In genomic region chr17:80569718-80570117, GRCm38 (mm10) we compare ENCODE assay signal across 10 mouse cellular contexts. TPM values are rescaled to one million over a fixed set of nuclear protein-coding genes. Genes with fewer than 3 reads are reported as not detected.
DNase-seq lines count a peak whose midpoint lies in the region; ATAC-seq and TF ChIP-seq lines count a peak whose summit lies in the region.
"Not testable (repeated sequence)": the region's sequence is repeated elsewhere in the genome, so short reads cannot be mapped to it uniquely, and the experiment has no call there.
"Had no signal": no experiment of that assay in that cellular context is flagged by ENCODE, and none has a peak within 500 bp of the region (broad histone marks: within the 10 kb centered on the region; RNA-seq: fewer than 3 reads in every experiment).

No protein-coding gene starts in this region.

- not testable (repeated sequence) for TF ChIP-seq EP300 in CH12.LX (IDR thresholded peaks at IDR 0.05; ENCODE audit: low read length)

- H3K4me3 ChIP-seq in CH12.LX (replicated peaks in 1 of 3; ENCODE audit: low read depth in 2 of 3, low read length in 2 of 3, poor library complexity in 1 of 3); gastrocnemius, adult 2 months; hindbrain, embryonic 10.5 days; layer of hippocampus, adult 2 months; lung, embryonic 14.5 days (ENCODE audit: low read depth, low read length); midbrain, postnatal 0 days (ENCODE audit: low read depth, low read length): not testable (repeated sequence)

- TF ChIP-seq CTCF in CH12.LX (conservative IDR thresholded peaks at IDR 0.05 in 1 of 2, IDR thresholded peaks at IDR 0.05 in 1 of 2; ENCODE audit: low read depth in 2 of 2, low read length in 2 of 2), result peak in 1 of 2 experiments; percentile 13; a peak in 1 of 4 replicates
- peak; percentile 21; the same call in 1 of the 2 replicates for TF ChIP-seq CTCF in gastrocnemius, adult 2 months (IDR thresholded peaks at IDR 0.05)
- peak; percentile 58 for TF ChIP-seq CTCF in layer of hippocampus, adult 2 months (conservative IDR thresholded peaks at IDR 0.05)
- peak; percentile 16; the same call in 1 of the 2 replicates for TF ChIP-seq CTCF in lung, embryonic 14.5 days (IDR thresholded peaks at IDR 0.05; ENCODE audit: low read depth)
- TF ChIP-seq CTCF in midbrain, postnatal 0 days (IDR thresholded peaks at IDR 0.05), result peak; percentile 28; the same call in 1 of the 2 replicates

- H3K4me1 ChIP-seq in CH12.LX (ENCODE audit: control insufficient read depth in 1 of 2, insufficient read depth in 2 of 2), result peaks cover 5 to 16% of the 10 kb centered on the region in 2 experiments; a peak in 2 of 4 replicates
- H3K4me1 ChIP-seq in hindbrain, embryonic 10.5 days (replicated peaks), result peaks cover 12% of the 10 kb centered on the region
- not testable (repeated sequence) for H3K4me1 ChIP-seq in lung, embryonic 14.5 days (ENCODE audit: insufficient read depth); midbrain, postnatal 0 days (ENCODE audit: insufficient read depth, low read length)

- not testable (repeated sequence) for TF ChIP-seq RAD21 in CH12.LX (IDR thresholded peaks at IDR 0.05; ENCODE audit: low read depth, low read length)

- H3K4me2 ChIP-seq in CH12.LX (ENCODE audit: insufficient read depth, low read depth, poor library complexity, severe bottlenecking); lung, embryonic 14.5 days; midbrain, postnatal 0 days (ENCODE audit: low read depth, low read length, poor library complexity, severe bottlenecking): not testable (repeated sequence)

- not testable (repeated sequence) for TF ChIP-seq POLR2A in CH12.LX (IDR thresholded peaks at IDR 0.05; ENCODE audit: low read depth, low read length)

- intact Hi-C loops in gastrocnemius, adult 2 months (cut with DNase I), result not testable (repeated sequence)

- ATAC-seq in lung, embryonic 14.5 days (ENCODE audit: insufficient read depth); midbrain, postnatal 0 days (ENCODE audit: low FRiP score): not testable (repeated sequence)

- in situ Hi-C loops in CH12.LX (cut with MboI; ENCODE audit: low pct_ligation_motif_present, low pct_unique_long_range_greater_than_20kb, low sequenced_read_pairs), result loop anchor here (25.0 kb wide), 1 partner anchor 282 kb away; the partner anchor contains the start of genes Dhx57 and Morn2

- not testable (repeated sequence) for H3K9me3 ChIP-seq in CH12.LX (replicated peaks; ENCODE audit: low read length); lung, embryonic 14.5 days (ENCODE audit: low read depth, low read length); midbrain, postnatal 0 days (ENCODE audit: low read length)
- H3K9me3 ChIP-seq in hindbrain, embryonic 10.5 days, result peaks cover 24% of the 10 kb centered on the region; the same call in 1 of the 2 replicates

- H3K27me3 ChIP-seq in CH12.LX (replicated peaks); hindbrain, embryonic 10.5 days (ENCODE audit: insufficient read depth, poor library complexity, severe bottlenecking); lung, embryonic 14.5 days (ENCODE audit: insufficient read depth, low read length); midbrain, postnatal 0 days (ENCODE audit: insufficient read depth, low read length): not testable (repeated sequence)

- H3K36me3 ChIP-seq in CH12.LX (replicated peaks in 1 of 2; ENCODE audit: control insufficient read depth in 1 of 2, insufficient read depth in 1 of 2, low read length in 1 of 2), result peaks cover 39 to 42% of the 10 kb centered on the region in 2 experiments
- H3K36me3 ChIP-seq in hindbrain, embryonic 10.5 days; lung, embryonic 14.5 days (ENCODE audit: insufficient read depth); midbrain, postnatal 0 days (ENCODE audit: insufficient read depth, low read length): not testable (repeated sequence)

- not testable (repeated sequence) for H3K27ac ChIP-seq in CH12.LX (ENCODE audit: insufficient read depth, low read depth); gastrocnemius, adult 2 months; hindbrain, embryonic 10.5 days; layer of hippocampus, adult 2 months; lung, embryonic 14.5 days (ENCODE audit: low read depth); midbrain, postnatal 0 days (ENCODE audit: low read depth, low read length)

- H3K79me2 ChIP-seq in CH12.LX (replicated peaks; ENCODE audit: control insufficient read depth, extremely low read depth, insufficient read depth, poor library complexity, severe bottlenecking), result peaks cover 18% of the 10 kb centered on the region

- whole genome bisulfite sequencing in hindbrain, embryonic 10.5 days, result 95% methylated on average over 1 of the region's 2 CpGs
- 90% methylated on average over 1 of the region's 2 CpGs for WGBS in lung, embryonic 14.5 days
- 96% methylated on average over 1 of the region's 2 CpGs for WGBS in midbrain, postnatal 0 days

- dilution Hi-C loops in CH12.LX (cut with MboI; ENCODE audit: extremely low pct_ligation_motif_present, extremely low pct_unique_long_range_greater_than_20kb, low sequenced_read_pairs), result loop anchor here (25.0 kb wide), 1 partner anchor 107 kb away; no protein-coding TSS in a partner anchor

- H3K9ac ChIP-seq in CH12.LX (ENCODE audit: insufficient read depth, low read depth); lung, embryonic 14.5 days; midbrain, postnatal 0 days (replicated peaks; ENCODE audit: low read length, poor library complexity, severe bottlenecking): not testable (repeated sequence)

- DNase-seq in CH12.LX (ENCODE audit: extremely low read depth) (peak; percentile 41), R1 (ENCODE audit: low read depth, low spot score) (peak; percentile 52)
- not testable (repeated sequence) for DNase-seq in gastrocnemius, adult 2 months; layer of hippocampus, adult 2 months (ENCODE audit: low spot score in 2 of 2); lung, embryonic 14.5 days; midbrain, postnatal 0 days (ENCODE audit: low spot score)
- peak; percentile 2 for DNase-seq in hindbrain, embryonic 10.5 days (ENCODE audit: low spot score)

RNA-seq across cellular contexts. Expression of gene Cdkl4, which starts 7.9 kb away (rescaled TPM):
- total RNA-seq in CH12.LX (2012; rRNA removed) (0.63 and 0.76 TPM in 2 replicates), CH12.LX (2014; rRNA removed) (1.9 and 2.0 TPM in 2 replicates)
- polyA plus RNA-seq in CH12.LX (2012; ENCODE audit: insufficient read length, low read depth), result 1.1 and 1.2 TPM in 2 replicates
- under 1 TPM in 1 of 2 experiments, not detected in 1; 0.11 TPM for total RNA-seq in gastrocnemius, adult 2 months (2021)
- polyA plus RNA-seq in hindbrain, embryonic 10.5 days (2016; fragmentation: Nextera tagmentation; extraction: Ambion mirVana), result 2.9 and 3.0 TPM in 2 replicates
- 10 to 100 TPM; 14.0 to 16.3 TPM for total RNA-seq in layer of hippocampus, adult 2 months (2021)
- polyA plus RNA-seq in lung, embryonic 14.5 days (2014; fragmentation: Nextera tagmentation; extraction: Ambion mirVana), result 0.27 and 0.37 TPM in 2 replicates
- 6.9 and 7.9 TPM in 2 replicates for total RNA-seq in midbrain, postnatal 0 days (2014; rRNA removed)
- 5.4 and 6.0 TPM in 2 replicates for polyA plus RNA-seq in midbrain, postnatal 0 days (2015; fragmentation: Nextera tagmentation; extraction: Ambion mirVana)
- total RNA-seq: gastrocnemius, postnatal 25 days; hematopoietic stem cell, adult 5-6 weeks had no signal
- polyA plus RNA-seq: heart, embryonic 14.5 days had no signal
